Mouse (Mus musculus): ENCODE results near the gene Scrn1. TPM values are rescaled to one million over a fixed set of nuclear protein-coding genes. Genes with fewer than 3 reads are reported as not detected.

The Scrn1 gene
- total RNA-seq, 2 experiments from 2014 or later: 94.4 to 96.4 TPM

DNA sequence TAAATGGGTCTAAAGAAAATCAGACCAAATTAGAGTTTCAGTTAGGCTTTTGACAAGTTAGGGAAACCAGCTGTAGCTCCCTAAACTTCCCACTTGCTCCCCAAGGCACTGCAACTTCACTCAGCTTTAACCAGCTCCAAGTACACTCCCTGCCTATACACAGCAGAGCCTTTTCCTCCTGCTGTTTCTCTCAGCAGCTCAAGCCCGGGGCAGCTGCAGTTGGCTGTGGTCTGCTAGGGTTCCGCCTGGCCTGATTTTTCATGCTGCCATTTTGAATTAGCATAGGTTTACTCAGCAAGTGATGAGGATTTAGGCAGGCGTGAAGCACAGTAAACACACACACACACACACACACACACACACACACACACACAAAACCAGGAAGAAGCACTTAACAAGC, 1.3 kb downstream of the Scrn1 start:
- peak in 1 of 2 experiments; percentile 17 for DNase-seq

- no peak for DNase-seq
Observed at GRCm38 (mm10) chr6:54564506-54564991, 1.7 kb downstream of the Scrn1 start.

- DNase-seq: no peak
Observed at GRCm38 (mm10) chr6:54563561-54563960, 2.7 kb downstream of the Scrn1 start.

DNA sequence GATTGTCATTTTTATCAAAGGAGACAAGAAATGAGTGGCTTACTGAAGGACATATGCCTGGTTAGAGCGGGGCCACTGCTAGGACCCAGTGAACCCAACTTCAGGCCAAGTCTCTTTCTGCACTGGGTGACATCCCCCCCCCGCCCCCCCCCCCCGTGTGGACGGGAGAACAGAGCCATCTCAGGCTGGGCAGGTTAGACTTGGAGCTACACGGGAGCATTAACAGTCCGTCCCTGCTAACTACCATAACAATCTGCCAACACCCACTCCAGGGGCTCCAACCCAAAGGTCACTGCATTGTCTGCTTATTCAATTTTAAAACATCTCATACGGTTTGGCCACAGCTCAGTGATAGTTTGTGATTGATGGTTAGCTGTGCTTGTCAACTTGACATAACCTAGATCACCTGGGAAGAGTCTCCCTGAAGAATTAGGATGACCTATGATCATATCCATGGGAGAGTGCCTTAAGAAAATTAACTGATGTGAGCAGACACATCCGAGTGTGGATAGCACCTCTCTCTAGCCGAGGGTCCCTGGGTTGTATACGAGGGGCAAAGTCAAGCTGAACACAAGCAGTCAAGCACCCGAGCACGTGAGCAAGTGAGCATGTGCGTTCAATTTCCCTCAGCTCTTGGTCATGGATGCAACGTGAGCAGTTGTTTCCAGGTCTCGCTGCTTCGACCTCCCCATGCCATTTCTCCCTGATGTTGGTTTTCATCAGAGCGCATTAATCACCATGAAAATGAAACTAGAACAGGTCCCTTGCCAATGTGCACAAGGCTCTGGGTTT, 4.1 kb downstream of the Scrn1 start:
- no peak for DNase-seq

DNA sequence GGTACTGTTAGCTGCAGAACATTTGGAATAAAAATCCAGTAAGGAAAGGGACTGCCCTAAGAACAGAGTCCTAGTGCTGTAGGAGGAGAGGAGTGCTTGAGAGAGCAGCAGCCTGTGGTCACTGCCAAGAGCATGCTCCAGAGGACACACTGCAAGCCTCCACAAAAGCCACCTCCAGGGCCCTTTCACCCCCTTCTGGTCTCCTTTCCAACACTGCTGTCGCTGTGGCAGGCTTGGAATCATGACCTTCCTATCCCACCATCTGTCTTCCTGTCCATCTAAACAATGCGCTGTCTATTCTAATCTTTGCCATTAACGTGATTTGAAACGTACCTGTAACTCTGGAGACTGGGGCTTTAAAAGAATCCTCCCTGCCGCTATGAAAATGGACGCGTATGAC, 7.8 kb downstream of the Scrn1 start:
- no peak for DNase-seq

GRCm38 (mm10) chr6:54557671-54558070, 8.6 kb downstream of the Scrn1 start:
- DNase-seq: no peak

DNA sequence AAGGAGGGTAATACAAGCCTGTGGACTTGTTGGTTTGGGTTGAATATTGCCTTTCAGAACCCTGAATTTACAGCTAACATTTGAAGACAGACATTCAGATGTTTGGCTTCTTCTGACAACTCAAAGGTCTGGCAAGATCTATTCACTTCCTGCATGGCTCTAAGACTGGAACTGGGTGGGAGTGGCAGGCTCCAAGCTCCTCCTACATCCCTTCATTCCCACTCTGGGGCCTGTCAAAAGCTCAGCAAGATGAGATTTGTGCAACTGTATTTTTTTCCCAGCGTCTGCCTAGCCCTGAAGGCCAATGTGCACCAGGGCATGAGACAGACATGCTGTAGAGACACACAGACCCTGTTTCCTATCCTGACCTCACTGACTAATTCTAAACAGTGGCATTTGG, 10.5 kb downstream of the Scrn1 start:
- DNase-seq: no peak

DNA sequence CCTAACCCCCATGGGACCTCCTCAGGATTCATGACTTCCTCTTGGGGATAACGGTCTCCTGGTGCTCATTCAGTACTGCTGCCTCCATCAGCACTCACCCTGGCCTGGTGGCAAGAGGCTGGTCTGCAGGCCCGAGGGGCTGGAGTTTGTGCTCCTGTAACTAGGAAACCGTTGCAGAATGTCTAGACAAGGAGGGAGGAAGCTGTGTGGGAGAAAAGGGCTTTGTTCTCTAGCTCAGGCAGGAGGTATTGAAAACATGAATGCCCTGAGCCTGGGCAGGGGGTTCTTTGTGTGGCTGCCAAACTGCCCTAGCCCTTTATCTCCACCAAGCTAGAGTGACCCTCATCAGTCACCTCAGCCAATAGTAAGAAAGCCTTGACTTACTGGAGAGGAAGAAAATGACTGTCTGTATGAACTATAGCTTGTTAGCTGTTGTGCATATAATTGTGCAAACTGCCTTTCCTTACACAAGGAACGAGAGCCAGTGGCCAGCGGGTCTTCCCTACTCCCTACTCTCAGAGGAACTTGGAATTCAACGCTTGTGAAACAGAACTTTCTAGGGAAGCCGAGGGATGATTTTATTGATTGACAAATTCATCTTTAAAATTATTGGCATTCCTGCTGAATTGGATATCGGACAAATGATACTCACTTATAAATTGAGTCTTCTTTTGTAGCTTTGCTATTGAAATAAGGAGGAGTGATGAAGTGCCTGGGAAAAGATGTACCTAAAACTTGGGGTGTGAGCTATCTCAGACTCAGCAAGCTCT, 11.8 kb downstream of the Scrn1 start:
- DNase-seq: peak in 1 of 2 experiments; percentile 18

DNA sequence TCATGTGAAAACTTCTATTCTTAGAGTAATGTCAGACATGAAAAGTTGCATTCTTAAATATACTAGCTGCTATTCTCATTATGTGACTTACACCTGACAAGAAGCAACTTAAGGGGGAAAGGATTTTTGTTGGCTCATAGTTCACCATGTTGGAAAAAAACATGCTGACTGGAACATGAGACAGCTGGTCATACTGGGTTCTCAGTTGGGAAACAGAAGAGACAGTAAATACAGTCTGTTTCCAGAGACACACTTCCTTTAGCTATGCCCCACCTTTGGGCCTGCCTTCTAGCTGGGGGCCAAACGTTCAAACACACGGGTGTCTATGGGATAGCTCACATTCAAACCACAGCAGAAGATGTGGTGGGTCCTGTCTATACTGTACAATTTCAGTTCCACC, 12.7 kb downstream of the Scrn1 start:
- no peak for DNase-seq

DNA sequence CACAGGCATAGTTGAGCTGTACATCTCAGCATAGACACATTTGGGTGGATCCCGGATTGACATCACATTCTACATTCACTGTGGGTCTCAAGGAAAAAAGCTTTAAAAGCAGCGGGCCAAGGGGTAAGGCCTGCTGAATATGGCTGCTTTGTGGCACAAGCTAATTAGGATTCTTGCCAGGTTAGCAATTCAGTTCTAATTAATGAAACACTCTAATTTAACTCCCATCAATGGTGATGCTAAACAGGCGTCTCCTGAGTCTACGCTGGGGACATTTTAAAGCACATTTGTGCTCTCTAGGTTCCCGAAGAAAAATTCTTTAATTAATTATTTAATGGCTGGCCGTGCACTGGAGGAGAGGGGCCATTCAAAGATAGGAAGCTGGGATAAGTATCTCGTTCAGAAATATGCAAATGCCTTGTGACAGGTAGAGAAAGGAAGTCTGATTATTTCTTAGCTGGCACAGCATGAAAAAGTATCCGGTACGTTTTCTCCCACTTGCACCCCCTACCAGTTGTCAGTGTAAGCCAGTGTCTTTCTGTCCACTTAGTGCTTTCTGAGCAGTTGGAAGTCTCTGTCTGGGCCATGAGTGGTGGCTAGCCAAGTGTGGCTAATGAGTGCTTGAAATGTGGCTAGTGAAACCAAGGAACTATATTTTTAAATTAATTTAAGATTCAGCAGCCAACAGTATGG, 13.4 kb downstream of the Scrn1 start:
- no peak for DNase-seq

DNA sequence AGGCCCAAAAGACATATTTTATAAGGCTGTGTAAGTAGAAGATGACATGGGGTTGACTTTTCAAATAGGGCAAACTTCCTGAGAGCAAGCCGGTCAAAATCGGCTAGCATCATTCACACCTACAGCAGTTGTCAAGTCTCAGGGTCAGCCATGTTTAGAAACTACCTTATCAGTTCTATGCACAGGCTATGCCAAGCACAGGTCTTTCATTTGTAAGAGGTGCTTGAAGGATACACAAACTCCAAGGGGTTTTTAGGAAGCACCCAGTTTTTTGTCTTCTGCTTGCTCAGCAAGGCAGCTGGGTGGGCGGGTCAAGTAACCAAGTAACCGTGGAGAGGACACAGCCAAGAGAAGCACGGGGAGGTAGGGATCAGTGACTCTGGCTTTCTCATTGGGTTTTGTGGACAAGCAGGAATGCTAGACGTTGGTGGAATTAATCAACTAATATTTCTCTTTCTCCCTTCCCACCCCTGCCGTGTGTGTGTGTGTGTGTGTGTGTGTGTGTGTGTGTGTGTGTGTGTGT, 15.4 kb downstream of the Scrn1 start:
- no peak for DNase-seq

DNA sequence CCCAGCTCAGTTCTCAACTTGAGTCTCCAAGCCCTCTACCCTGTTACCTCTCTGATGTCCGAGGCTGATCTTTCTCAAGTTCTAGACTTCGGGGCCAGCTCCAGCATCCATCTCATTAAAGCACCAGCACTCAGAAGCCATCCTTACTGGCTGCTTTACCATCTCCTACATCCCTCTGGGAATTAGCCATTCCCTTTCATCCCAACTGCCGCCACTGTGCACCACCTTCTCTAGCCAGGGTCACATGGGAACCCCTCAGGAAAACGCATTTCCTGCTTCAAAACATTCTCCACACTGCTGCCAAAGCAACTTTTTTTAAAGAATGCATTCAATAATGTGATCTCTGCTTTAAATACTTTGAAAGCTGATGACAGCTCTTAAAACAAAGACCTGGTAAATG, 17.0 kb downstream of the Scrn1 start:
- DNase-seq: no peak

GRCm38 (mm10) chr6:54548314-54549019, 17.8 kb downstream of the Scrn1 start:
- no peak for DNase-seq

DNA sequence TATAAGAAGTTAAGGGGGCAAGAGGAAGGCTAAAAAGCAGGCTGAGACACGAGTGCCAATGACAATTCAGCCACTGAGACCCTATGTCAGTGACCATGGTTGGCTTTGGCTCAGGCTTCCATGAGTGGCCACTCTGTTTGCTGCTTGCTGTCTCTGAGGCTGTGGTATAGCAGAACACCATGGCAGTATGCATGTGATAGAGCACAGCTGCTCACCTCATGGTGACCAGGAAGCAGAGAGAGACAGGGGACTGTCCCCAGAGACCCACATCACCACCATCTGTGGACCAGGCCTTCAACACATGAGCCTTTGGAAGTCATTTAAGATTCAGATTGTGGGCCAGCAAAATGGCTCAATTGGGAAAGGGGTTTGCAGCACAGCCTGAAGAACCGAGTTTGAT, 22.6 kb downstream of the Scrn1 start:
- DNase-seq: no peak

- no peak for DNase-seq
Observed at GRCm38 (mm10) chr6:54542836-54543235, 23.5 kb downstream of the Scrn1 start.

GRCm38 (mm10) chr6:54540252-54540887, 25.9 kb downstream of the Scrn1 start:
- DNase-seq: no peak

GRCm38 (mm10) chr6:54539396-54539795, 26.9 kb downstream of the Scrn1 start:
- DNase-seq: no peak

- peak in 1 of 2 experiments; percentile 26 for DNase-seq
Observed at GRCm38 (mm10) chr6:54538773-54539173, 27.5 kb downstream of the Scrn1 start.

- no peak for DNase-seq
Observed at GRCm38 (mm10) chr6:54537053-54537452, 29.2 kb downstream of the Scrn1 start.

GRCm38 (mm10) chr6:54535485-54535884, 30.8 kb downstream of the Scrn1 start:
- no peak for DNase-seq

- no peak for DNase-seq
Observed at GRCm38 (mm10) chr6:54531048-54531481, 35.2 kb downstream of the Scrn1 start.

DNA sequence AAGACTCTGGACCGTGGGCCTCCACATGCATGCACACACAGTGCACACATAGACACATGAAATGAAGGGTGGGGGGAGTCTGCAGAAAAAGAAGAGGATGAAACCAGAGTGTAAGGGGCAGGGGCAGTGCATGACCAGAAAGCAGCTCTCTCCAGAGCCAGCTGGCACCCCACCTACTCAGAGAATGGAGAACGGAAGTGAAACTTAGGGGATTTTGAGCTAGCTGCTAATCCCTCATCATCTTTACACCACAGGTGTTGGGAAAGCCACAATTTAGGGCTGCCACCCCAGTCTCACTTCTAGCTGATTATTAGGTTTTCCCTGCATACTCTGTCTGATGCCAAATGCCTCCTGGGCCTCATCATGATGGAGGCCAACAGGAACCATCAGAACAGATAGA, 36.1 kb downstream of the Scrn1 start:
- no peak for DNase-seq

Measured in layer of hippocampus, postnatal 36 days (tissue).